Mouse (Mus musculus): ENCODE results near the gene Lamtor2.

Lamtor2 gene

DNA sequence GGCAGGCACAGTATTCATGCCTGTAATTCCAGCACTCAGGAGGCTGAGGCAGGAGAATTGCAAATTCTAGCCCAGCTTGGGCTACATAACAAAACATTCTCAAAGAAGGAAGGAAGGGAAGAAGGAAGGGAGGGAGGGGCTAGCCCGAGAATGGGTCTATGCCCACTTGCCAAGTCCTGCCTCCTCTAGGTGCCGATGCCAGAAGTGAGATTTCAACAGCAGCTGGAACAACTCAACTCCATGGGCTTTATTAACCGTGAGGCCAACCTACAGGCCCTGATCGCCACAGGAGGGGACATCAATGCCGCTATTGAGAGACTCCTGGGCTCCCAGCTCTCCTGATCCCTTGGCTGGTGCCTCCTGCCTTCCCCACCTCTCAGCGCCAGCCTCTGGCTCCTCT, 15.0 kb upstream of the Lamtor2 start:
- no peak for DNase-seq

- no peak for DNase-seq
These were observed 13.7 kb upstream of the Lamtor2 start for GRCm38 (mm10) chr3:88566536-88567061.

DNA sequence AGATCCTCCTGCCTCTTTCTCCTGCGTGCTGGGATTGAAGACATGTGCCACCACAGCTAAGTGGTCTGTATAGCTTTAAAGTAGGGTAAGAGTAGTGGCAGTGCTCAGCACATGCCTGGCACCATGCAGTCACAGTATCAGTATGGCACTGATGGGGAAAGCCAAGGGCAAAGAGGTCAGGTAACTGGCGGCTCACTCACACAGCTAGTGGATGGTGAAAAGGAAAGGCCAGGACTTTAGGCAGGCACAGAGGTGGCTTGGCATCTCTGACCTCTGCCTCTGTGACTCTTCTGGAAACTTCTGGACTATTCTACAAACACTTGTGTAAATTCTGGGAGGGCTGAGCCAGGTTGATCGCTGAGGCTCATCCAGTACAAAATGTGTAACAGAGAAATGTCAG, 13.2 kb upstream of the Lamtor2 start:
- DNase-seq = no peak

DNA sequence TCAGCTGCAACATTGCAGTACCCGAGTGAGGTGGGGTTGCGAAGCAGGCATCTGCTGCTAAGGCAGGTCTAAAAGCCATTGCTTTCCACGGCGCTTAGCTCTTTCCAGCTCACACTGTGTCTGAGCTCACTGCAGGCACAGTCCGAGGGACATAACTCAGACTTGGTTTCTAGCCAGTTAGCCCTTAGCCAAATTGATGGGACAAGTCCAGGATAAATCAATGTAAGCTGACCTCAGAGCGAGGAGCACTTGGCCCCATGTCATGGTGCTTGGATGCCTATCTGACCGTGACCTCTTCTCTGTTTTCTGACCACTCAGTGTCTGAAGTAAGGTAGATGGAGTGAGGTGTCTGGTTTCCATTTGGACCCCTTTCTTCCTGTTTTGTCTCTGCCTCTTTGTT, 11.1 kb upstream of the Lamtor2 start:
- no peak for DNase-seq

DNA sequence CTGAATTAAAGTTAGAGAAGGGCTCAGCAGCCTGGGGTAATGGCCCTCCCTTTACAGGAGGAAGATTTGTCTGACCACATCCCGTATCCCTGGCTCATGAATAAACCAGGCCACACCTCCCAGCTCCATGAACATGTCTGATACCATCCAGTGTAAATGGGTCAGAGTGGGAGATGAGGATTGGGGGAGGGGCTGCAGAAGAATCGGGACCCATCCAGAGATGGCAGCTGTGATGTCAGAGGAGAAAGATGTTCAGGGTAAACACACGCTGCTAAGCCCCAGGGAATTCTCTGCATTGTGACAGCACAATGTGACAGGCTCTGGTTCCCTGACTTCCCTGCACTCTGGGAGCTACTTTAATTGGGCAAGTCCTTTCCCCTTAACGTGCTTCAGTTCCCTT, 10.6 kb upstream of the Lamtor2 start:
- DNase-seq = no peak

DNA sequence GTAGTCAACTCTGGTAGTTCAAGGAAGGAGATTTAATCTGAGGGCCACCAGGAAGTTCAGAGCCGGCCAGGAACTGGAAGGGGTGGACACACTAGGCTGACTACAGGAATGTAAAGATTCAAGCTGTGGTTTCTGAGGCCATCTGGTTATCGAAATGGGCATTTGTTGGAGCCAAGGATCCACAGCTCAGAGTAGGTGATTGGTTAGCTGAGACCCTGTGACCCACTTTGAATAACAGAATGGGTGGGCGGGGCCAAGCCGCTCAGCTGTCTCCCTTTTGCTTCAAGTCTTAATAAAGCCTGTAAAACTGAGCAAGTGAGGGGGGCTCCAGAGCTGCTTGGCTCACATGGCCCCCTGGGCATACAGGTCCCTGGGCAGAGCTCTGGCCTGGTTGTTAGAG, 9.1 kb upstream of the Lamtor2 start:
- DNase-seq = peak; percentile 46

DNA sequence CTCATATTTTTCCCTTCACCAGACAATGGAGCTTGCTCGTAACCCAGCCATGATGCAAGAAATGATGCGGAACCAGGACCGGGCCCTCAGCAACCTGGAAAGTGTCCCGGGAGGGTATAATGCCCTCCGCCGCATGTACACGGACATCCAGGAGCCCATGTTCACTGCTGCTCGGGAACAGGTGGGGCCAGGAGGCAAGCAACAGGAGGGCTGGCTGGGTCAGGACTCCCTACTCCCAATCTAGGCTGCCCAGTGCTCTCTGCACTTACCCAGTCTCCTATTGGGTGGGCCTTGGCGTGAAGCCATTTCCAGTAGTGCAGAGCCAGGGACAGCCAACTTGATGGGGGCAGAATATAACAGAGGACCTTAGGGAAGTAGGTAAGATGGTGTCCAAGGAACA, 6.7 kb upstream of the Lamtor2 start:
- no peak for DNase-seq

- no peak for DNase-seq
These were observed 3.7 kb upstream of the Lamtor2 start for GRCm38 (mm10) chr3:88556616-88557015.

DNA sequence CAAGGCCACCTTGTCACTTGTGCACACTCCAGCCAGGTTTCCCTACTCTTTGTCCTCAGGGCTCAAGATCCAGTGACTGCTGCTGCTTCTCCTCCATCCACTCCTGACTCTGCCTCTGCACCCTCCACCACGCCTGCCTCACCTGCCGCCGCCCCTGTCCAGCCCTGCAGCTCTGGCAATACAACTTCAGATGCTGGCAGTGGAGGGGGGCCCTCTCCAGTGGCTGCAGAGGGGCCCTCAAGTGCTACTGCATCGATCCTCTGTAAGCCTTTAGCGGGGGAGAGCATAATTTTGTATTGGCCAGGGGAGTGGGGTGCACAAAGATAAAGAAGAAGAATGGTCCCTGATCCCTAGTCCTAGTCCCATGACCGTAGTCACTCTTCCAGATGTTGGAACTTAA, 2.9 kb upstream of the Lamtor2 start:
- DNase-seq = no peak

DNA sequence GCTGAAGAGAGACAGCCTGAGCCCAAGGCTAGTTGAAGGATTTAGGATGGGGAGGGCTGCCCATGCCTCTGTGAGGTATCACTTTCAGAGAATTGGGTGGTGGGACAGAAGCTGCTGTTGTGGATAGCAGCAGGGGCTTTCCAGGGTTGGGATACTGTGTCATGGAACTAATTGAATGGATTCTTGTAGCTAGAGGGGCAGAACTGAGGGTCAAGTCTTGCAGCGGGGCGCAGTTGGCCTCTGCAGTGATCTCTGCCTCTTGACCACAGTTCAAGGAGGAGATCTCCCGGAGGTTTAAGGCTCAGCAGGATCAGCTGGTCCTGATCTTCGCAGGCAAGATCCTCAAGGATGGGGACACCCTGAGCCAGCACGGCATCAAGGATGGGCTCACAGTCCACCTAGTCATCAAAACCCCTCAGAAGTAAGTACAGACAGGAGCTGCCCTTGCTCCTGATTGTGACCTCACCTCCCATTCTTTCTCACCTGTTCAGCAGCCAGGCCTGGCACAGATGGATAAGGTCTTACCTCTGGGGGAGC, 2.3 kb upstream of the Lamtor2 start:
- DNase-seq = no peak

GRCm38 (mm10) chr3:88553880-88554586, 1.2 kb upstream of the Lamtor2 start:
- peak; percentile 90 for DNase-seq

GRCm38 (mm10) chr3:88553525-88553879, 628 bp upstream of the Lamtor2 start, which contains the start of gene Ubqln4:
Ubqln4 (plus strand) TSS chr3:88553758.
- DNase-seq = peak; percentile 93

- no peak for DNase-seq
These were observed 710 bp downstream of the Lamtor2 start for GRCm38 (mm10) chr3:88552082-88552645.

GRCm38 (mm10) chr3:88551586-88551985, 1.3 kb downstream of the Lamtor2 start:
- no peak for DNase-seq

DNA sequence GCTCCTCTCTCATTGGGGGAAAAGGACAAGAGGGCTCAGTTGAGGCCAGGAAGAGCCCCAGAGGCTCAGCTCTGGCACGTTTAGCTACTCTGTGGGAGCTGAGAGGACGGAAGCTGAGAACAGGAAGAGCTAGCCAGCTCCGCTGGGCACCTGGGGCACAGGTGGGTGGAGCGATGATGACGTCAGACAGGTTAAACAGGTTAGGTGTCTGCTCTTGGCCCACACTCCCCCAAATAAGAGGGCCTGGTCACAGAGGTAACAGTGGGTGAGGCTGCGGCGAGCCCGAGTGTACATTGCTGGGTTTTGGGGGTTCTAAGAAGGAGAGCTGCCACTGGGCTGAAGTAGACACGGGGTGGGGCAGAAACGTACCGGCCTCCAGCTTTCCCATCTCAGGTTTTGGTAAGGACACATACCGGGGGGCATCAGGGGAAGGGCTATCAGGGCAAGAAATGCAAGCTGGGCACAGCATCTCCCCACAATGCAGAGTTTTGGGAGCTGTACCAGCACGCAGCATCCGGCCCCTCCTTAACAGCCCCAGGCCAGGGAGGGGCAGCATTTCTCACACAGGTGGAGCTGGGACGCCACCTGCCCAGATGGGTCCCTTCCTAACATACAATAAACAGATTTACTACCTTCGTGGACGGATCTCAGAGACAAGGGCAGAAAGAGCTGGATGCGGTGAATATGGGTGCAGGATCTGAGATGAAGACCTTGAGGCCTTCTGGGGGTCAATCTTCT, 4.5 kb downstream of the Lamtor2 start, which contains the start of gene Rab25:
TSS of gene Rab25 (minus strand) at position 121 of the 738 bp plus-strand sequence.
- DNase-seq = no peak

DNA sequence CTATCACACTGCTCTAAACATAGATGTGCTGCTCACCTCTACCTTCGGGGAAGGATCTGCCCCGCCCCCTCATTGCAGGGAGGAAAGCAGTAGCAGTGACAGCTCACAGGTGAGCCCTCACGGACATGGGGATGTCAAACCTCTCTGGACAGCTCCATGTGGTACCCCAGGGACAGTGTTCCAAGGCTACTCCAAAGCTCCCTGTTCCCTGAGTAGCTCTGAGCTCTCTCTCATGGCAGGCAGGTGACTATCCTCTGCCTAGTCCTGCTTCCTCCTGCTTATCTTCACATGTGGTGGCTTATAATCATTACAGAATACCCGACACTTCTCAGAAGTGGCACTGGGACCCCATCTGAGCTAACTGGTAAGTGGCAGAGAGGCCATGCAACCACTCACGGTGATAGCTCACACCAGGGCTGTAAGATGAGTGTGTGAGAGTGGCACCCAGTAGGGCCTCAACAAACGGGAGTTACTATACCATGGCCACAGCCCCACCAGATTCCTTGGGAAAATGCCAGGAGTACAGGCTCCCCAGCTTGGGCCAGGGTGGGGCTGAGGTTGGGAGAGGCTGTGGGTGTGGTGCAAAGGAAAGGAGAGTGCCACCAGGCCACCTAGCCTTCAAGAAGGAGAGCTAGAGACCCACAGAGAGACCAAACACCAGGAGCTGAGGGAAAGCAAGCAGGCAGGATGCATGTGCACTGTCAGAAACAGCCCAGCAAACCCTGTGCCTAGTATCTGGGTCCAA, 6.0 kb downstream of the Lamtor2 start:
- DNase-seq = no peak

GRCm38 (mm10) chr3:88544955-88545591, 7.8 kb downstream of the Lamtor2 start:
- peak; percentile 16 for DNase-seq

GRCm38 (mm10) chr3:88544514-88544913, 8.4 kb downstream of the Lamtor2 start:
- peak; percentile 50 for DNase-seq

DNA sequence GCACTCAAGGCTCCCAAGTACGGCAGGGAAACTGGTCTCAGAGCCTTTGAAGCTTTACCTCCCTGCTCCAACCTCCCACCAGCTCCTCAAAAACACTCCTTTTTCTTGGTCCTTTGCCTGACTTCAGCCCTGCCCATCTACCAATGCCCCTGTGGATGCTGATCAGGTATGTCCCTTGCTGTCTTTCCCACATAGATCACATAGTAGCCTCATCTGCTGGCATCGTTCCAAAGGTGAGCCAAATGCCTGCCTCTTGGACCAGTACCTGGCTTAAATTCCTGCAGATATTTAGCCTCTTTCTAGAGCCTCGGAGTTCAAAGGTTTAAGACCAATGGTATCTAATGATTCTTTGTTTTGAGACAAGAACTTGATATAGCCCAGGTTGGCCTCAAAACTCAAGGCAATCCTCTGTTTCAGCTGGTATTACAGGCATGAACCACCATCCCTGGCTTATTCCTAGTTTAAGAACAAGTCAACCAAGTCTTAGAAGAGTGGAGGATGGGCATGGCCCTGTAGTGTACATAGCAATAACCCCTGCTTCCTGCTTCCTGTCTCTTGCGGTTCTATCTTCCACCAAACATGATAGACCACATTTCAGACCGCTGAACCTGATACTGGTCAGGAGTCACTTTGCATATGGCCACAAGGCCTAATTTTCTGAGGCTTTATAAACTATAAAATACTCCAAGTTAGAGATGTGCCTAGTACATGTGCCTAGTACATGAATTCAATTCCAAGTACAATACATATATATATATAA, 9.0 kb downstream of the Lamtor2 start:
- DNase-seq = no peak

DNA sequence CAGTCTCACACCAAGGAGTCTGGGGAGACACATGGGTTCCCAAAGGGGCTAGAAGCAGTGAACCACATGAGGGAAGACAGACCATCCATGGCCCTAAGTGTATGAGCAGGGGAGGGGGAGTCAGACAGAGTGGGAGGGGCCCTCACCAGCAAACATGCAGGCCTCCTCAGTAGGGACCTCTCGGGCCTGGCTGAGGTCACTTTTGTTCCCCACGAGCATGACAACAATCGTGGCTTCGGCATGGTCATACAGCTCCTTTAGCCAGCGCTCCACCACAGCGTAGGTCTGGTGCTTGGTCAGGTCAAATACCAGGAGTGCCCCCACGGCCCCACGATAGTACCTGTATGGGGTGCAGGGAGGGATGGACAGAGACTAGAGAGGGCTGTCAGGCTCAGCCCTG, 9.7 kb downstream of the Lamtor2 start:
- peak; percentile 10 for DNase-seq

DNA sequence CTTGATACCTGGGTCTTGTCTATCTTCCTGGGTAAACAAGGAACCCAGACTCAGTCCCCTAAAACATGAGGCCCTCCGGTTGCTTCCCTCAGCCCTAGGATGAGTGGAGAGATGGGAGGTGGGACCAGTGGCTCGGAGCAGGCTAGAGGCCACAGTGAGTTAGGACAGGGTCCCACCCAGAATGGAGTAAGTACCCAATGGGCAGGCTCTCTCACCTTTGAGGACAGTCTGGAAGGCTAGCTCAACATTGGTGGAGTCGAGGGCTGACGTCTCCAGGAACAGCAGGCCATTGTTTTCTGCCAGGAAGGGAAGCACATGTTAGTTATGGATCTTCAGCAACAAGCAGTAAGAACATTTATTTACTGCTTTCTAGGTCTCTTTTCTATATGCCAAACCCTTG, 10.4 kb downstream of the Lamtor2 start:
- peak; percentile 4 for DNase-seq

Measured in thymus, postnatal 4 days (tissue).